Mouse (Mus musculus) MEL (cell line): ENCODE results near the gene 2310039H08Rik.

ENCODE experiments used
- CTCF ChIP-seq, 3 experiments: IDR thresholded peaks in 2 of 3; conservative IDR thresholded peaks in 1 of 3; 2 replicates each; pipeline ENCODE4 v1.5.1; 2011 to 2012; ENCODE audit warnings: low read length in 3 of 3, low read depth in 2 of 3, mild to moderate bottlenecking in 2 of 3, improper control_type of control experiment in 1 of 3, inconsistent platforms in 1 of 3, mixed read lengths in 1 of 3, moderate library complexity in 1 of 3; ENCODE audit not compliant: control insufficient read depth in 1 of 3, insufficient read depth in 1 of 3, poor library complexity in 1 of 3, severe bottlenecking in 1 of 3
- POLR2A ChIP-seq, 2 experiments: IDR thresholded peaks; 2 replicates each; pipeline ENCODE4 v1.6.1; 2011 to 2012; ENCODE audit warnings: low read length in 2 of 2, mild to moderate bottlenecking in 2 of 2, control low read depth in 1 of 2, improper control_type of control experiment in 1 of 2, low read depth in 1 of 2, moderate library complexity in 1 of 2; ENCODE audit not compliant: control insufficient read depth in 1 of 2, insufficient read depth in 1 of 2, poor library complexity in 1 of 2

DNA sequence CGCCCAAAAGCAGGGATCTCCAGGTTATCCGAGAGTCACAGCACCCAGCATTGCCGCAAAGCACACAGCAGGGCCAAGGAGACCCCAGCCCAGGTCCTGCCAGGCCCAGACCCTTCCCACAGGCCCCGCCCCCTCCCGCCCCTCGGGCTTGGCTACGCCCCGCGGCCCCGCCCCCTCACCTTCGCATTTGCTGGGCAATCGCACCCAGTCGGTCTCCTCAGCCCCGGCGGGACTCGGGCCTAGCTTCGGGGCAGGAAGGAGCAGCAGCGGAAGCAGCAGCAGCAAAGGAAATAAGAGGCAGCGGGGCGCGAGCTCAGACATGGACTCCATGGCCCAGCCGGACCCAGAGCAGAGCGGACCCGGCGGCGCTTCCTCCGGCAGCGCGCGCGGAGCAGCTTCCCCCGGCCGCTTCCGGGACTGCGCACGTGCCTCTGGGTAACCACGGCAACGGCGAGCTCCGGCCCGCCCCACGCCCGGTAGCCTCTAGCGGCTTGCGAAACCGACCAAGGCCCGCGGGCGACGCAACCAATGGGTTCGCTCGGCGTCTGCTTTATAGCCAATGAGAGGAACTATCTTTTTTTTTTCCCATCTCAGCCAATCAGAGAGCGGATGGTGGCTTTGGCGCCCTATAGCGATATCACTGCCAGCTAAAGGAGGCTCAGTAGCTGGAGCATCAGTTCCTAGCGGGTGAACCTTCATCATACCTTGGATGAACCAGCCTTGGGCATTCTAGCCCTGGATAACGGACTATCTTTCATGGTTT, 20.5 kb upstream of the 2310039H08Rik start, which contains the start of gene Cnpy3:
- TF ChIP-seq POLR2A (IDR thresholded peaks at IDR 0.05; ENCODE audit: control insufficient read depth in 1 of 2, insufficient read depth in 1 of 2, low read depth in 1 of 2, low read length in 2 of 2, poor library complexity in 1 of 2) (peak; percentile 85 to 89), CTCF (IDR thresholded peaks at IDR 0.05 in 2 of 3, conservative IDR thresholded peaks at IDR 0.05 in 1 of 3; ENCODE audit: control insufficient read depth in 1 of 3, insufficient read depth in 1 of 3, low read depth in 2 of 3, low read length in 3 of 3, poor library complexity in 1 of 3, severe bottlenecking in 1 of 3) (no peak)
